Mouse (Mus musculus) embryonic fibroblast, embryonic 13.5 days (primary cell): ENCODE results near the gene Cacnb4. TPM values are rescaled to one million over a fixed set of nuclear protein-coding genes. Genes with fewer than 3 reads are reported as not detected.

Source experiments
- H3K27ac ChIP-seq: 2 replicates; pipeline ENCODE4 v1.5.1; 2012; ENCODE audit warnings: low read length, control low read depth, inconsistent platforms; ENCODE audit not compliant: insufficient read depth
- H3K4me1 ChIP-seq: 2 replicates; pipeline ENCODE4 v1.6.1; 2011; ENCODE audit warnings: low read length; ENCODE audit not compliant: control insufficient read depth, insufficient read depth
- H3K4me3 ChIP-seq: 2 replicates; pipeline ENCODE4 v1.5.1; 2011; ENCODE audit warnings: mild to moderate bottlenecking, control low read depth, low read length; ENCODE audit not compliant: insufficient read depth
- CTCF ChIP-seq: IDR thresholded peaks from 2 replicates; pipeline ENCODE4 v1.5.1; 2011; ENCODE audit warnings: mild to moderate bottlenecking, control low read depth, low read length, moderate library complexity, borderline replicate concordance; ENCODE audit not compliant: insufficient read depth
- POLR2A ChIP-seq: IDR thresholded peaks from 2 replicates; pipeline ENCODE4 v1.6.1; 2011; ENCODE audit warnings: low read depth, mild to moderate bottlenecking, control low read depth, low read length, moderate library complexity
- polyA plus RNA-seq: library from polyadenylated mRNA; stranded (reverse); fragments of >200 nt; gene quantifications from 2 replicates; pipeline ENCODE4 v1.2.4, GENCODE M21; 2011; ENCODE audit warnings: low read depth; ENCODE audit not compliant: missing spikeins, insufficient read length

Gene Cacnb4
- polyA plus RNA-seq, 1 experiment = 0.93 TPM

GRCm38 (mm10) chr2:52654541-52654940, 22.1 kb downstream of the Cacnb4 start:
- Histone ChIP-seq H3K4me3 (no peak overlapping the region), H3K27ac (no peak overlapping the region), H3K4me1 (no peaks in the 10 kb centered on the region)
- no peak for TF ChIP-seq CTCF
- no peak for TF ChIP-seq POLR2A

GRCm38 (mm10) chr2:52651547-52651946, 25.1 kb downstream of the Cacnb4 start:
- TF ChIP-seq POLR2A (no peak), CTCF (no peak)
- no peaks in the 10 kb centered on the region for H3K4me1 ChIP-seq
- no peak overlapping the region for H3K27ac ChIP-seq
- no peak overlapping the region for H3K4me3 ChIP-seq

GRCm38 (mm10) chr2:52647255-52647998, 29.2 kb downstream of the Cacnb4 start:
- no peak for TF ChIP-seq CTCF
- no peak for TF ChIP-seq POLR2A
- Histone ChIP-seq H3K4me3 (no peak overlapping the region), H3K4me1 (no peaks in the 10 kb centered on the region), H3K27ac (no peak overlapping the region)

- no peaks in the 10 kb centered on the region for H3K4me1 ChIP-seq
- no peak for TF ChIP-seq POLR2A
- TF ChIP-seq CTCF = no peak
These were observed 33.0 kb downstream of the Cacnb4 start for GRCm38 (mm10) chr2:52643657-52644056.

GRCm38 (mm10) chr2:52639530-52639875, 37.1 kb downstream of the Cacnb4 start:
- Histone ChIP-seq H3K4me1 (no peaks in the 10 kb centered on the region), H3K27ac (no peak overlapping the region), H3K4me3 (no peak overlapping the region)
- TF ChIP-seq CTCF = no peak
- TF ChIP-seq POLR2A = no peak

More at GRCm38 (mm10) chr2:52643657-52644056, 33.0 kb downstream of the Cacnb4 start:
- Histone ChIP-seq H3K4me3 (no peak overlapping the region), H3K27ac (no peak overlapping the region)

GRCm38 (mm10) chr2:52638857-52639529, 37.6 kb downstream of the Cacnb4 start:
- H3K4me1 ChIP-seq = no peaks in the 10 kb centered on the region
- no peak overlapping the region for H3K4me3 ChIP-seq
- no peak overlapping the region for H3K27ac ChIP-seq
- TF ChIP-seq POLR2A = no peak
- TF ChIP-seq CTCF = no peak

- Histone ChIP-seq H3K27ac (no peak overlapping the region), H3K4me1 (no peaks in the 10 kb centered on the region), H3K4me3 (no peak overlapping the region)
- no peak for TF ChIP-seq CTCF
- no peak for TF ChIP-seq POLR2A
These were observed 38.4 kb downstream of the Cacnb4 start for GRCm38 (mm10) chr2:52638226-52638625.

- TF ChIP-seq POLR2A (no peak), CTCF (no peak)
- no peaks in the 10 kb centered on the region for H3K4me1 ChIP-seq
- no peak overlapping the region for H3K27ac ChIP-seq
- H3K4me3 ChIP-seq = no peak overlapping the region
These were observed 40.6 kb downstream of the Cacnb4 start for GRCm38 (mm10) chr2:52636051-52636450.

GRCm38 (mm10) chr2:52635358-52635757, 41.3 kb downstream of the Cacnb4 start:
- no peak for TF ChIP-seq CTCF
- no peak for TF ChIP-seq POLR2A
- H3K4me1 ChIP-seq = no peaks in the 10 kb centered on the region
- H3K4me3 ChIP-seq = no peak overlapping the region
- H3K27ac ChIP-seq = no peak overlapping the region

- H3K27ac ChIP-seq = no peak overlapping the region
- no peaks in the 10 kb centered on the region for H3K4me1 ChIP-seq
- TF ChIP-seq POLR2A = no peak
- 0 out of 2 replicates have a peak, but pooled peaks have one; percentile 21 for TF ChIP-seq CTCF
- no peak overlapping the region for H3K4me3 ChIP-seq
These were observed 43.8 kb downstream of the Cacnb4 start for GRCm38 (mm10) chr2:52632880-52633279.
